Mouse (Mus musculus) lung, postnatal 4 days (tissue): ENCODE results near the gene Plxna1.

Source experiments
- DNase-seq, 2 experiments: peaks; one replicate each; pipeline ENCODE4 v3.0.0; 2021

Gene Plxna1

GRCm38 (mm10) chr6:89327746-89328491 is 34.5 kb downstream of the Plxna1 start:
- no peak for DNase-seq

GRCm38 (mm10) chr6:89324842-89325241 is 37.6 kb downstream of the Plxna1 start:
- no peak for DNase-seq

- no peak for DNase-seq
Observed at GRCm38 (mm10) chr6:89315263-89315662, 47.2 kb downstream of the Plxna1 start.

GRCm38 (mm10) chr6:89311518-89311917 is 50.9 kb downstream of the Plxna1 start:
- DNase-seq, result no peak

GRCm38 (mm10) chr6:89310236-89310635 is 52.2 kb downstream of the Plxna1 start:
- no peak for DNase-seq

GRCm38 (mm10) chr6:89308213-89308973 is 54.0 kb downstream of the Plxna1 start:
- DNase-seq, result peak in 1 of 2 experiments; percentile 53

- DNase-seq, result no peak
Observed at GRCm38 (mm10) chr6:89304375-89305058, 57.9 kb downstream of the Plxna1 start.

GRCm38 (mm10) chr6:89299818-89300217 is 62.6 kb downstream of the Plxna1 start:
- no peak for DNase-seq

GRCm38 (mm10) chr6:89296909-89297695 is 65.3 kb downstream of the Plxna1 start:
- DNase-seq, result no peak

- DNase-seq, result no peak
Observed at GRCm38 (mm10) chr6:89296001-89296709, 66.3 kb downstream of the Plxna1 start.

GRCm38 (mm10) chr6:89294621-89295020 is 67.8 kb downstream of the Plxna1 start:
- DNase-seq, result no peak

- no peak for DNase-seq
Observed at GRCm38 (mm10) chr6:89291494-89291893, 70.9 kb downstream of the Plxna1 start.

- DNase-seq, result no peak
Observed at GRCm38 (mm10) chr6:89288156-89288555, 74.3 kb downstream of the Plxna1 start.

- peak; percentile 70 to 78 for DNase-seq
Observed at GRCm38 (mm10) chr6:89286700-89287428, 75.6 kb downstream of the Plxna1 start.

GRCm38 (mm10) chr6:89286286-89286655 is 76.1 kb downstream of the Plxna1 start:
- no peak for DNase-seq

- DNase-seq, result no peak
Observed at GRCm38 (mm10) chr6:89285561-89286285, 76.7 kb downstream of the Plxna1 start.

GRCm38 (mm10) chr6:89285116-89285515 is 77.3 kb downstream of the Plxna1 start:
- DNase-seq, result no peak

GRCm38 (mm10) chr6:89283095-89283494 is 79.3 kb downstream of the Plxna1 start:
- DNase-seq, result no peak

GRCm38 (mm10) chr6:89282626-89283025 is 79.8 kb downstream of the Plxna1 start:
- no peak for DNase-seq

GRCm38 (mm10) chr6:89281492-89282332 is 80.7 kb downstream of the Plxna1 start:
- no peak for DNase-seq
